Mouse (Mus musculus) kidney, postnatal 10 days (tissue): ENCODE measurements around the gene Fam241b.
A peak's percentile ranks its signal among the peaks of the same experiment; 100 is the strongest.

Source experiments
- DNase-seq: peaks from one replicate; pipeline ENCODE4 v3.0.0; 2021; ENCODE audit warnings: mixed read lengths

The Fam241b gene

GRCm38 (mm10) chr10:62069946-62070345, 73.8 kb downstream of the Fam241b start:
- no peak for DNase-seq

- DNase-seq, result no peak
Measured at GRCm38 (mm10) chr10:62069398-62069797, 74.3 kb downstream of the Fam241b start.

GRCm38 (mm10) chr10:62068532-62068931, 75.2 kb downstream of the Fam241b start:
- DNase-seq, result no peak

GRCm38 (mm10) chr10:62066213-62066612, 77.5 kb downstream of the Fam241b start:
- peak; percentile 41 for DNase-seq

- no peak for DNase-seq
Measured at GRCm38 (mm10) chr10:62062786-62063185, 80.9 kb downstream of the Fam241b start.

- DNase-seq, result no peak
Measured at GRCm38 (mm10) chr10:62060969-62061678, 82.6 kb downstream of the Fam241b start.

- peak; percentile 25 for DNase-seq
Measured at GRCm38 (mm10) chr10:62060224-62060913, 83.4 kb downstream of the Fam241b start.

- peak; percentile 59 for DNase-seq
Measured at GRCm38 (mm10) chr10:62058508-62059375, 85.0 kb downstream of the Fam241b start.
